Mouse (Mus musculus) v-Abl transformed pro-B cells (cell line): Measurements from ENCODE around the gene Ptpn3.

Experiments
- in situ Hi-C, 2 experiments: fragments of 400-800 bp; cut with MboI; formaldehyde crosslinking; loops; one replicate each; pipeline ENCODE4 v1.15.1; 2025; ENCODE audit not compliant: unreplicated experiment in 2 of 2

Ptpn3 gene

GRCm38 (mm10) chr4:57141908-57142361, 159.7 kb downstream of the Ptpn3 start:
- in situ Hi-C loops = loop anchor here in 1 of 2 experiments (10.0 kb wide), 1 partner anchor 123 kb away; no protein-coding TSS in a partner anchor

GRCm38 (mm10) chr4:57140992-57141717, 160.5 kb downstream of the Ptpn3 start:
- in situ Hi-C loops = loop anchor here in 1 of 2 experiments (10.0 kb wide), 1 partner anchor 124 kb away; no protein-coding TSS in a partner anchor
